Mouse (Mus musculus) limb, embryonic 14.5 days (tissue): ENCODE measurements around the gene Daglb. TPM values are rescaled to one million over a fixed set of nuclear protein-coding genes. Genes with fewer than 3 reads are reported as not detected.

Source experiments
- ATAC-seq: fragments of 200-750 bp; cut with Nextera tagmentation; 2 replicates; pipeline ENCODE4 v1.8.0; 2017; ENCODE audit warnings: low read depth, moderate number of reproducible peaks, moderate TSS enrichment; ENCODE audit not compliant: low FRiP score
- DNase-seq: peaks from one replicate; pipeline ENCODE4 v3.0.0-alpha.2; 2015; ENCODE audit warnings: low spot score
- H3K27ac ChIP-seq: fragments of 300-500 bp; sonication (generic); replicated peaks from 2 replicates; pipeline ENCODE4 v1.5.1; 2014; ENCODE audit warnings: low read depth, mild to moderate bottlenecking, low read length, moderate library complexity, mixed read lengths
- H3K27me3 ChIP-seq: fragments of 300-500 bp; sonication (generic); 2 replicates; pipeline ENCODE4 v1.6.1; 2014; ENCODE audit warnings: low read length, mixed read lengths; ENCODE audit not compliant: control insufficient read depth, insufficient read depth
- H3K36me3 ChIP-seq: fragments of 300-500 bp; sonication (generic); 2 replicates; pipeline ENCODE4 v1.6.1; 2014; ENCODE audit warnings: mild to moderate bottlenecking, low read length, moderate library complexity, mixed read lengths; ENCODE audit not compliant: control insufficient read depth, insufficient read depth
- H3K4me1 ChIP-seq: fragments of 300-500 bp; sonication (generic); 2 replicates; pipeline ENCODE4 v1.6.1; 2014; ENCODE audit warnings: antibody characterized with exemption, low read length, mixed read lengths; ENCODE audit not compliant: control insufficient read depth, insufficient read depth
- H3K4me2 ChIP-seq: fragments of 300-500 bp; sonication (generic); replicated peaks from 2 replicates; pipeline ENCODE4 v1.6.1; 2014; ENCODE audit warnings: low read depth, mild to moderate bottlenecking, low read length, moderate library complexity; ENCODE audit not compliant: severe bottlenecking
- H3K4me3 ChIP-seq: fragments of 300-500 bp; sonication (generic); replicated peaks from 2 replicates; pipeline ENCODE4 v1.5.1; 2014; ENCODE audit warnings: low read length
- H3K9ac ChIP-seq: fragments of 300-500 bp; sonication (generic); 2 replicates; pipeline ENCODE4 v1.6.1; 2014; ENCODE audit warnings: mild to moderate bottlenecking, low read depth, low read length, moderate library complexity; ENCODE audit not compliant: severe bottlenecking
- H3K9me3 ChIP-seq: fragments of 300-500 bp; sonication (generic); 2 replicates; pipeline ENCODE4 v1.6.1; 2016; ENCODE audit warnings: low read length; ENCODE audit not compliant: control insufficient read depth
- POLR2A ChIP-seq: fragments of 200-500 bp; IDR thresholded peaks from 2 replicates; pipeline ENCODE4 v1.8.0; 2012; ENCODE audit warnings: inconsistent platforms, mild to moderate bottlenecking, moderate library complexity, borderline replicate concordance; ENCODE audit not compliant: insufficient read depth, insufficient read length; ENCODE audit errors: extremely low read depth
- WGBS: fragments of 180-500 bp; shearing (Covaris S2); extraction: QIAGEN DNeasy Blood & Tissue Kit; methylation state at CpG from one replicate; pipeline ENCODE4 v1.1.7; 2014; 5-methylcytosine and 5-hydroxymethylcytosine counted together
- polyA plus RNA-seq, 2 experiments: library from polyadenylated mRNA; depleted of rRNA in 1 of 2; stranded (reverse) in 1 of 2; unstranded in 1 of 2; fragments of >200 nt; fragmentation: Nextera tagmentation in 1 of 2; extraction: Ambion mirVana in 1 of 2; gene quantifications; 2 replicates each; pipeline versions ENCODE4 v1.2.1 to v1.2.3; 2012 to 2014

Daglb gene
- polyA plus RNA-seq, 2 experiments = 7.9 to 8.3 TPM

DNA sequence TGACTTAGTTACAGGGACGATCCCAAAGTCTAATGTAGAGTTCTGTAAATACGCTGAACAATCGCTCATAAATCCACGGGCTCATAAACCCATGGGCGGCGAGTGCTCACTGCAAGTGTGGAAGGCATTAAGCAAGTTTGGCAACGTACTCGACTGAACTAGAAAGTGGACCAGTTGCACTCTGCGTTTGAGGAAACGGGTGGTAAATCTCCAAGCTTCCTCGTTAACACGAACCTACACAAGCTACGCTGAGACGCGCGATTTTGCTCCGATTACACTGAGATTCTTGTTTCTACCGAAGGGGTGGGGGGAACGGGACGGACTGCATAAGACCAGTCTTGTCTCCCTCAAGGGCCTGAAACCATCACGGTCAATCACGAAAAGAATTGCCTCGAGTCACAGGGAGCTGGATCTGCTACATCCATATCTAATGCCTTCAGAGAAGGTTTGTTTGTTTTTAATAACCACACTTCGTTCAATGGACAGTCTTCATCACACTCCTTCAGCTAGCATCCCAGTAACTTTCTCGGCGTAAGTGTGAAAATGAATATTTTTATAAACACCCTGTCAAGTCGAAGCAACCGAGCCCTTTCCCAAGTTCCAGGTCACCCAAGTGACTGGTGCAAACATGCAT, 62.4 kb downstream of the Daglb start:
- H3K4me3 ChIP-seq = peak overlapping the region; percentile 99
- H3K36me3 ChIP-seq = no peaks in the 10 kb centered on the region
- 1% methylated on average over 28 of the region's 28 CpGs for WGBS
- no peak for TF ChIP-seq POLR2A
- H3K4me2 ChIP-seq = peak overlapping the region; percentile 75
- H3K9me3 ChIP-seq = no peaks in the 10 kb centered on the region
- ATAC-seq (no peak), DNase-seq (peak; percentile 71)
- H3K27me3 ChIP-seq = no peaks in the 10 kb centered on the region
- peak overlapping the region; percentile 100 for H3K9ac ChIP-seq
- H3K27ac ChIP-seq = peak overlapping the region; percentile 100
- H3K4me1 ChIP-seq = peaks cover 19% of the 10 kb centered on the region

- Histone ChIP-seq H3K27me3 (no peaks in the 10 kb centered on the region), H3K27ac (peak within 1 kb of the TSS; percentile 100), H3K4me2 (peak within 1 kb of the TSS; percentile 75), H3K9me3 (no peaks in the 10 kb centered on the region), H3K9ac (peak within 1 kb of the TSS; percentile 100), H3K4me1 (peaks cover 19% of the 10 kb centered on the region), H3K36me3 (no peaks in the 10 kb centered on the region), H3K4me3 (peak within 1 kb of the TSS; percentile 99)
- 0 out of 2 replicates have a peak, but pooled peaks have one; percentile 9 for TF ChIP-seq POLR2A
- WGBS = under 1% methylated on average over 77 of the region's 105 CpGs
- ATAC-seq = peak; percentile 96
- DNase-seq = peak; percentile 95
These were observed 63.3 kb downstream of the Daglb start, which contains the start of gene Rac1 for GRCm38 (mm10) chr5:143527486-143528307. TSS of gene Rac1 (minus strand) at chr5:143528036.

DNA sequence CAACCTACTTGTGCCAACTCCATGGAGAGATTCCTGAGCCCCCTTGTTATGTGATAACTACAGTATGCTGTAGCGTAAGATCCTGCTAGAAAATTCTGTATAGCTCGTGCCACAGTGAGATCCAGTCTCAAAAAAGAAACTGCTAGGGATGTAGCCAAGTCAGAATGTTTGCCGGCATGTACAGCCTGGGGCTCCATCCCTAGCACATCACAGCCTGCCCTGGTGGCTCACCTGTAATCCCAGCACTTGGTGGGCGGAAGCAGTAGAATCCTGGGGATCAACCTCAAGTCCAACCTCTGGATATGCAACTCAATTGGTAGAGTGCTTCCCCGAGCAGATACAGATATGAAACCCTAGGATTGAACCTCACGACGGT, 63.9 kb downstream of the Daglb start:
- DNase-seq (no peak), ATAC-seq (peak; percentile 20; the same call in 1 of the 2 replicates)
- no peaks in the 10 kb centered on the region for H3K36me3 ChIP-seq
- H3K27me3 ChIP-seq = no peaks in the 10 kb centered on the region
- peak overlapping the region; percentile 100 for H3K9ac ChIP-seq
- no peaks in the 10 kb centered on the region for H3K9me3 ChIP-seq
- peak overlapping the region; percentile 75 for H3K4me2 ChIP-seq
- peak overlapping the region; percentile 99 for H3K4me3 ChIP-seq
- H3K27ac ChIP-seq = peak overlapping the region; percentile 100
- WGBS = 16% methylated on average over 7 of the region's 7 CpGs
- TF ChIP-seq POLR2A = no peak
- peaks cover 19% of the 10 kb centered on the region for H3K4me1 ChIP-seq

DNA sequence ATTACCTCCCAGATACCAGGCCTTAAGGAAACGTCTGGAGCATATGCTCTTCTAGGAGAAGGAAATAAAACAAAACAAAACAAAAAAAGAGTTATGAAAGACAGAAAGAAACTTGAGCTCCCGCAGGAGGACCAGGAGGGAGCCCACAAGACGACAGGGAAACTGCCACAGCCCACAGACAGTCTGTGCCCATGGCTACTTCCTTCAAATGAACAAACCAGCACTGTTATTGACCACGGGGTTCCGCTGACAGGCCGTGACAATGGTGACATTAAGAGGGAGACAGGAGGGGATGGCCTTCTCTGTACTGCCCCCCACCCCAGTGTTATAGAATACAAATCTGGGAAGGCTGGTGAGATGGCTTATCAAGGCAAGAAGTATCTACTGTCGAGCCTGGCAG, 66.3 kb downstream of the Daglb start:
- no peak for TF ChIP-seq POLR2A
- Histone ChIP-seq H3K27me3 (no peaks in the 10 kb centered on the region), H3K9me3 (no peaks in the 10 kb centered on the region), H3K9ac (no peak overlapping the region), H3K36me3 (no peaks in the 10 kb centered on the region), H3K4me2 (no peak overlapping the region), H3K4me3 (no peak overlapping the region), H3K27ac (no peak overlapping the region), H3K4me1 (peaks cover 9% of the 10 kb centered on the region; the same call in 1 of the 2 replicates)
- ATAC-seq (no peak), DNase-seq (no peak)
- 74% methylated on average over 7 of the region's 7 CpGs for WGBS

GRCm38 (mm10) chr5:143534922-143535321, 70.5 kb downstream of the Daglb start:
- no peak overlapping the region for H3K4me3 ChIP-seq
- no peak overlapping the region for H3K4me2 ChIP-seq
- WGBS = 84% methylated on average over 4 of the region's 4 CpGs
- ATAC-seq = no peak
- no peaks in the 10 kb centered on the region for H3K27me3 ChIP-seq
- no peak overlapping the region for H3K9ac ChIP-seq
- no peaks in the 10 kb centered on the region for H3K36me3 ChIP-seq
- TF ChIP-seq POLR2A = no peak
- no peaks in the 10 kb centered on the region for H3K9me3 ChIP-seq
- no peak overlapping the region for H3K27ac ChIP-seq
- no peaks in the 10 kb centered on the region for H3K4me1 ChIP-seq
- no peak for DNase-seq
